Mouse (Mus musculus) common myeloid progenitor, adult 5-6 weeks (primary cell): Measurements from ENCODE around the gene Aldh1b1. TPM values are rescaled to one million over a fixed set of nuclear protein-coding genes. Genes with fewer than 3 reads are reported as not detected.

Experiments
- ATAC-seq: replicated peaks from 2 replicates; pipeline ENCODE4 v1.8.0; 2016; ENCODE audit warnings: low read depth, mild to moderate bottlenecking, moderate TSS enrichment, inconsistent platforms; ENCODE audit not compliant: poor library complexity, severe bottlenecking
- total RNA-seq: library from RNA; stranded (forward); fragments of 200-1000, 187-1606 nt; gene quantifications from 2 replicates; pipeline ENCODE4 v1.2.3, GENCODE M21; 2017

Gene Aldh1b1
- total RNA-seq, 1 experiment from 2014 or later: 21.7 TPM

- ATAC-seq: no peak
These were observed 25.4 kb downstream of the Aldh1b1 start for GRCm38 (mm10) chr4:45824049-45824760.

GRCm38 (mm10) chr4:45824761-45825556, 26.1 kb downstream of the Aldh1b1 start:
- no peak for ATAC-seq

- no peak for ATAC-seq
These were observed 27.6 kb downstream of the Aldh1b1 start, which contains the start of gene Igfbpl1 for GRCm38 (mm10) chr4:45826275-45827040. Gene Igfbpl1 (minus strand): TSS chr4:45826923.

- ATAC-seq: no peak
These were observed 31.3 kb downstream of the Aldh1b1 start for GRCm38 (mm10) chr4:45829907-45830759.

- ATAC-seq: no peak
These were observed 33.2 kb downstream of the Aldh1b1 start for GRCm38 (mm10) chr4:45831996-45832395.

- no peak for ATAC-seq
These were observed 34.6 kb downstream of the Aldh1b1 start for GRCm38 (mm10) chr4:45833461-45833860.

GRCm38 (mm10) chr4:45844355-45844754, 45.5 kb downstream of the Aldh1b1 start:
- peak; percentile 50; the same call in 1 of the 2 replicates for ATAC-seq

- no peak for ATAC-seq
These were observed 47.4 kb downstream of the Aldh1b1 start for GRCm38 (mm10) chr4:45846263-45846662.

GRCm38 (mm10) chr4:45848109-45848824, 49.4 kb downstream of the Aldh1b1 start, which contains the start of gene Stra6l:
Gene Stra6l (plus strand): TSS chr4:45848664.
- peak; percentile 60 for ATAC-seq

GRCm38 (mm10) chr4:45848825-45849156, 50.0 kb downstream of the Aldh1b1 start:
- ATAC-seq: no peak

GRCm38 (mm10) chr4:45849419-45849818, 50.6 kb downstream of the Aldh1b1 start:
- no peak for ATAC-seq

GRCm38 (mm10) chr4:45851640-45852051, 52.8 kb downstream of the Aldh1b1 start:
- ATAC-seq: no peak

GRCm38 (mm10) chr4:45853496-45854246, 54.8 kb downstream of the Aldh1b1 start:
- no peak for ATAC-seq

Other genes starting within 250 kb of the Aldh1b1 start
- not detected in 2 replicates for gene Igfbpl1, start 27.9 kb downstream of the Aldh1b1 start, total RNA-seq
- not detected in 2 replicates for gene Stra6l, start 49.6 kb downstream of the Aldh1b1 start, total RNA-seq
- 0.05 and 0.87 TPM in 2 replicates for gene Ccdc180, start 91.3 kb downstream of the Aldh1b1 start, total RNA-seq
- gene Tdrd7, start 166.3 kb downstream of the Aldh1b1 start, total RNA-seq: 7.5 and 11.1 TPM in 2 replicates
- 0.37 and 2.3 TPM in 2 replicates for gene Tmod1, start 239.9 kb downstream of the Aldh1b1 start, total RNA-seq